ENCODE assay signal across 14 mouse cellular contexts in the genomic region with DNA sequence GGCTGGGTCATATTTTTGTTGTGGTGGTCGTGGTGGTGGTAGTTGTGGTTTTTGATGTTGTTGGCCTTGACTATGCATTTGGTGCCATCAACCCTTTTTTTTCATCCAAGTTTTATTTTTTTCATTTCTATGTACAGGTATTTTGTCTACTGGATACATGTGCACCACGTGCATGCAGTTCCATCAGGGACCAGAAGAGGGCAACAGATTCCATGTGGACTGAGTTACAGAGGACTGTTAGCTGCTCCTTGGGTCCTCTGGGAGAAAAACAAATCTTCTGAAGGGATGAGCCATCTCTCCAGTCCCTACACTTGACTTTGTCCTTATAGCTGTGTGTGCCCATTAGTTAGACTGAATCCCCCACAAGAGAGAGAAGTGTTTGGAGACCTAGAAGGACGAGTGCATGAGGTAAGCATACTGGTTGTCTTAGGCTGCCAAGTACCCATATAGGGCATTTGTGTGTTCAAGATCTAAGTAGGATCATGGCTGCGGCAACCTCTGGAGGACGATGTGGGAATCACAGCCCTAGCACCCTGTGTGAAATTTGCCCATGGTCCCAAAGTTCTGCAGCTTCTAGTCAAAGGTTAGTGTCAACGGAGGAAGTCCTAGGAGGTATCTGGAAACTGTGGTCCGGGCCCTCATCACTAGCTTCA.
A peak's percentile ranks its signal among the peaks of the same experiment; 100 is the strongest.
DNase-seq lines count a peak whose midpoint lies in the region; ATAC-seq and TF ChIP-seq lines count a peak whose summit lies in the region.
"Had no signal": no experiment of that assay in that cellular context is flagged by ENCODE, and none has a peak within 500 bp of the region (broad histone marks: within the 10 kb centered on the region; RNA-seq: fewer than 3 reads in every experiment).

No protein-coding gene starts in this region.

- DNase-seq in layer of hippocampus, adult 2 months (ENCODE audit: low spot score in 2 of 2): no peak
- no peak for DNase-seq in layer of hippocampus, postnatal 10 days (ENCODE audit: low spot score in 2 of 2)
- no peak for DNase-seq in midbrain, postnatal 0 days (ENCODE audit: low spot score)
- no peak for DNase-seq in G1E (ENCODE audit: low spot score)
- peak; percentile 7 for DNase-seq in c-Kit-positive CD71-positive TER-119-negative erythroid progenitor cells, embryonic 14.5 days (ENCODE audit: low read depth)
- DNase-seq in adrenal gland, postnatal 36 days: no peak
- DNase-seq: adrenal gland, postnatal 10 days; cerebellum, adult 18-20 months; forebrain, postnatal 0 days had no signal

- 94% methylated on average over 7 of the region's 7 CpGs for WGBS in midbrain, postnatal 0 days
- WGBS in midbrain, embryonic 15.5 days: 96% methylated on average over 7 of the region's 7 CpGs

- no peaks in the 10 kb centered on the region for H3K27me3 ChIP-seq in midbrain, postnatal 0 days (ENCODE audit: insufficient read depth, low read length)
- H3K27me3 ChIP-seq in midbrain, embryonic 15.5 days (replicated peaks): no peaks in the 10 kb centered on the region
- no peaks in the 10 kb centered on the region for H3K27me3 ChIP-seq in G1E (ENCODE audit: insufficient read depth, low read length)
- H3K27me3 ChIP-seq: midbrain, embryonic 12.5 days; stomach, embryonic 15.5 days had no signal

- no peak overlapping the region for H3K27ac ChIP-seq in layer of hippocampus, adult 2 months
- H3K27ac ChIP-seq in midbrain, postnatal 0 days (ENCODE audit: low read depth, low read length): no peak overlapping the region
- no peak overlapping the region for H3K27ac ChIP-seq in midbrain, embryonic 15.5 days
- H3K27ac ChIP-seq: midbrain, embryonic 12.5 days; stomach, embryonic 15.5 days had no signal

- peak; percentile 59 for TF ChIP-seq CTCF in layer of hippocampus, adult 2 months (conservative IDR thresholded peaks at IDR 0.05)
- peak; percentile 31; the same call in 1 of the 2 replicates for TF ChIP-seq CTCF in midbrain, postnatal 0 days (IDR thresholded peaks at IDR 0.05)
- TF ChIP-seq CTCF in G1E (IDR thresholded peaks at IDR 0.05; ENCODE audit: low read depth, low read length): peak; percentile 17; the same call in 1 of the 2 replicates

- no peaks in the 10 kb centered on the region for H3K9me3 ChIP-seq in midbrain, postnatal 0 days (ENCODE audit: low read length)
- H3K9me3 ChIP-seq in midbrain, embryonic 15.5 days: no peaks in the 10 kb centered on the region
- H3K9me3 ChIP-seq in G1E (replicated peaks): peaks cover 15% of the 10 kb centered on the region
- H3K9me3 ChIP-seq: stomach, embryonic 15.5 days had no signal

- H3K36me3 ChIP-seq in midbrain, postnatal 0 days (ENCODE audit: insufficient read depth, low read length): peaks cover 2% of the 10 kb centered on the region; the same call in 1 of the 2 replicates
- H3K36me3 ChIP-seq in midbrain, embryonic 15.5 days (replicated peaks): no peaks in the 10 kb centered on the region
- peaks cover 4% of the 10 kb centered on the region for H3K36me3 ChIP-seq in G1E (replicated peaks)
- H3K36me3 ChIP-seq: midbrain, embryonic 12.5 days had no signal

- H3K4me1 ChIP-seq in midbrain, postnatal 0 days (ENCODE audit: insufficient read depth, low read length): no peaks in the 10 kb centered on the region
- no peaks in the 10 kb centered on the region for H3K4me1 ChIP-seq in midbrain, embryonic 15.5 days
- no peaks in the 10 kb centered on the region for H3K4me1 ChIP-seq in G1E (ENCODE audit: insufficient read depth, low read depth, low read length)
- H3K4me1 ChIP-seq: stomach, embryonic 15.5 days had no signal

- ATAC-seq in midbrain, postnatal 0 days (ENCODE audit: low FRiP score): no peak
- no peak for ATAC-seq in midbrain, embryonic 15.5 days (replicated peaks)
- no peak for ATAC-seq in G1E (ENCODE audit: extremely low read depth, insufficient number of reproducible peaks, low FRiP score, poor library complexity, severe bottlenecking)
- ATAC-seq in megakaryocyte, adult 5-6 weeks (ENCODE audit: poor library complexity, severe bottlenecking): no peak
- ATAC-seq: forebrain, postnatal 0 days; inflammation-experienced regulatory T-cells, adult 6 months had no signal

- no peak overlapping the region for H3K4me3 ChIP-seq in layer of hippocampus, adult 2 months
- H3K4me3 ChIP-seq in midbrain, postnatal 0 days (ENCODE audit: low read depth, low read length): no peak overlapping the region
- H3K4me3 ChIP-seq in midbrain, embryonic 15.5 days: no peak overlapping the region
- no peak overlapping the region for H3K4me3 ChIP-seq in G1E (ENCODE audit: low read depth, low read length)
- H3K4me3 ChIP-seq: midbrain, embryonic 12.5 days; stomach, embryonic 15.5 days had no signal

- no peak overlapping the region for H3K4me2 ChIP-seq in midbrain, postnatal 0 days (ENCODE audit: low read depth, low read length, poor library complexity, severe bottlenecking)
- H3K4me2 ChIP-seq in midbrain, embryonic 15.5 days: no peak overlapping the region
- H3K4me2 ChIP-seq: midbrain, embryonic 12.5 days; stomach, embryonic 15.5 days had no signal

- H3K9ac ChIP-seq in midbrain, postnatal 0 days (replicated peaks; ENCODE audit: low read length, poor library complexity, severe bottlenecking): no peak overlapping the region
- H3K9ac ChIP-seq in midbrain, embryonic 15.5 days: no peak overlapping the region
- H3K9ac ChIP-seq: forebrain, postnatal 0 days; midbrain, embryonic 12.5 days; stomach, embryonic 15.5 days had no signal
